Mouse (Mus musculus) forebrain, postnatal 0 days (tissue): Measurements from ENCODE around the gene S100a5. TPM values are rescaled to one million over a fixed set of nuclear protein-coding genes. Genes with fewer than 3 reads are reported as not detected.

Experiments
- ATAC-seq: fragments of 200-750 bp; cut with Nextera tagmentation; 2 replicates; pipeline ENCODE4 v1.8.0; 2017; ENCODE audit warnings: mild to moderate bottlenecking, moderate library complexity
- DNase-seq: peaks from one replicate; pipeline ENCODE4 v3.0.0-alpha.2; 2015
- H3K27ac ChIP-seq: fragments of 300-500 bp; sonication (generic); 2 replicates; pipeline ENCODE4 v1.5.1; 2014; ENCODE audit warnings: low read depth, mild to moderate bottlenecking, antibody characterized with exemption, low read length, moderate library complexity, mixed read lengths
- H3K27me3 ChIP-seq: fragments of 300-500 bp; sonication (generic); 2 replicates; pipeline ENCODE4 v1.6.1; 2014; ENCODE audit warnings: mild to moderate bottlenecking, low read length, mixed read lengths; ENCODE audit not compliant: insufficient read depth
- H3K36me3 ChIP-seq: fragments of 300-500 bp; sonication (generic); 2 replicates; pipeline ENCODE4 v1.6.1; 2014; ENCODE audit warnings: mild to moderate bottlenecking, moderate library complexity; ENCODE audit not compliant: insufficient read depth
- H3K4me1 ChIP-seq: fragments of 300-500 bp; sonication (generic); 2 replicates; pipeline ENCODE4 v1.6.1; 2014; ENCODE audit warnings: antibody characterized with exemption; ENCODE audit not compliant: insufficient read depth
- H3K4me2 ChIP-seq: fragments of 300-500 bp; sonication (generic); 2 replicates; pipeline ENCODE4 v1.6.1; 2014; ENCODE audit warnings: low read depth, mild to moderate bottlenecking, moderate library complexity
- H3K4me3 ChIP-seq: fragments of 300-500 bp; sonication (generic); 2 replicates; pipeline ENCODE4 v1.5.1; 2014; ENCODE audit warnings: low read depth, low read length, mixed read lengths
- H3K9ac ChIP-seq: fragments of 300-500 bp; sonication (generic); 2 replicates; pipeline ENCODE4 v1.6.1; 2014; ENCODE audit warnings: mild to moderate bottlenecking
- H3K9me3 ChIP-seq: fragments of 300-500 bp; sonication (generic); 2 replicates; pipeline ENCODE4 v1.6.1; 2016; ENCODE audit warnings: low read length
- CTCF ChIP-seq: sonication (generic); IDR thresholded peaks from 2 replicates; pipeline ENCODE4 v1.5.1; 2016; ENCODE audit warnings: antibody characterized with exemption, control low read depth, low read depth
- WGBS: fragments of 180-500 bp; shearing (Covaris S2); extraction: QIAGEN DNeasy Blood & Tissue Kit; methylation state at CpG from one replicate; pipeline ENCODE4 v1.1.7; 2014; 5-methylcytosine and 5-hydroxymethylcytosine counted together
- polyA plus RNA-seq: library from polyadenylated mRNA; unstranded; fragments of >200 nt; fragmentation: Nextera tagmentation; extraction: Ambion mirVana; gene quantifications from 2 replicates; pipeline ENCODE4 v1.2.1, GENCODE M21; 2015
- total RNA-seq: library from RNA; depleted of rRNA; stranded (reverse); fragments of >200 nt; gene quantifications from 2 replicates; pipeline ENCODE4 v1.2.3, GENCODE M21; 2014

The S100a5 gene
- total and polyA plus RNA-seq, 2 experiments from 2014 or later: not detected

DNA sequence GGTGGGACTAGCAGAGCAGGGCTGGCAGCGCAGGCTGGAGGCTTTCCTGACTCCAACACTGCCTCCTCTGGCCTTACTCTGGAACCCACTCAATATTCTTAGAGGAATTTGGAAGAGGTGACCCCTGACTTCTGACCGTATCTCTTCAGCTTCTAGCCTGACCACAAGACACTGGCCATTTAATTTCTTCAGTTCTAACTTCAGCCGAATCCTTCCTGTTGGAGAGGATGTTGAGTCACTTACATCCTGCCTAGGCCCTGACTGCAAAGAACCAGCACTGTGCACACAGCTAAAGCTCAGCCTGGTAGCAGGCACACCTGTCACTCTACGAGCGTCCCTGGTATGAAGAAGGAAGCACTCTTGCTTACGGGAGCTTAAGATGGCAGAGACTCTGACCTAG, 18.9 kb upstream of the S100a5 start:
- ATAC-seq (no peak), DNase-seq (no peak)
- H3K9me3 ChIP-seq: no peaks in the 10 kb centered on the region
- no peak overlapping the region for H3K9ac ChIP-seq
- no peak overlapping the region for H3K4me2 ChIP-seq
- no peak overlapping the region for H3K27ac ChIP-seq
- H3K36me3 ChIP-seq: no peaks in the 10 kb centered on the region
- no peaks in the 10 kb centered on the region for H3K27me3 ChIP-seq
- no peak overlapping the region for H3K4me3 ChIP-seq
- WGBS: 87% methylated on average over 6 of the region's 6 CpGs
- H3K4me1 ChIP-seq: no peaks in the 10 kb centered on the region
- TF ChIP-seq CTCF: no peak

DNA sequence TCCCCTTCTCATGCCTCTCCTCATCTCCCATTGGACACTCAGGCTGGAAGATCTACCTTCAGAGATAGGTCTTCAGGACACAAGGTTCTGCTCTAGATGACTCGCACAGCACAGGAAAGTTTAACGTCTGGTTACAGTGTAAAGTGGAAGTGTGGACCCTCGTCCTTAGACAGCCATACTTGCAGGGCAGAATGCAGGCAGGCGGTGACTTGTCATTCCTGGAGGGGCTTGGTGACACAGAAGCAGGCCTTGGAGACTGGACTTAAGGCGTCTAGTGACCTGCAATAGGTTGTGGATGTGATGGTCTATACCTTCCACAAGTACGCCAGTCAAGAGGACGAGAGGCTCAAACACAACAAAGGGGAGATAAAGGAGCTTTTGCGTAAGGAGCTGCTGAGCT, 18.4 kb upstream of the S100a5 start, which contains the start of gene S100a2:
Gene S100a2, plus strand, starts transcription at position 301 of the 400 bp plus-strand sequence.
- no peak for ATAC-seq
- no peak for TF ChIP-seq CTCF

DNA sequence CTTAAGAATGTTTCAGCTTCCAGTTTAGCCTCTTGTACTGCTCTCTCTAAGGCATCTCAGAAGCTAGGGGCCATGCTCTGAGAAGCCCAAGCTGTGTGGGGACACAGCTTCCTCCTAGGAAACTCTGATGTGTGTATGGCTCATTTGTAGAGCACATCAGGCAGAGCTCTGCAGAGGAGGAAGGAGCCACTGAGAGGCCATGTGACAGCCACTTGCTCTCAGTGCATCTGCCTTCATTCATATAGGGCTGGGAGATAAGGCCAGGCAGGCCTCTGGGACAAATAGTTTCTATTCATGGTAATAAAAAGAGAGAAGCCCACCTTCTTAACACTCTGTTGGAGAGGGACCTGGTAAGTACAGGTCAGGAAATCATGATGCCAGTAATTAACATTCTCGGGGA, 13.9 kb upstream of the S100a5 start:
- Histone ChIP-seq H3K27ac (no peak overlapping the region), H3K9ac (no peak overlapping the region), H3K27me3 (no peaks in the 10 kb centered on the region), H3K4me1 (no peaks in the 10 kb centered on the region), H3K9me3 (no peaks in the 10 kb centered on the region), H3K4me3 (no peak overlapping the region), H3K36me3 (no peaks in the 10 kb centered on the region), H3K4me2 (no peak overlapping the region)
- no peak for DNase-seq
- ATAC-seq: no peak
- 85% methylated on average over 1 of the region's 1 CpGs for WGBS
- no peak for TF ChIP-seq CTCF

More for the DNA sequence above, 18.4 kb upstream of the S100a5 start, which contains the start of gene S100a2:
- Histone ChIP-seq H3K27me3 (no peaks in the 10 kb centered on the region), H3K9ac (no peak within 1 kb of the TSS), H3K27ac (no peak within 1 kb of the TSS), H3K36me3 (no peaks in the 10 kb centered on the region), H3K4me1 (no peaks in the 10 kb centered on the region), H3K4me3 (no peak within 1 kb of the TSS), H3K9me3 (no peaks in the 10 kb centered on the region), H3K4me2 (no peak within 1 kb of the TSS)
- WGBS: 76% methylated on average over 8 of the region's 8 CpGs
- DNase-seq: no peak

DNA sequence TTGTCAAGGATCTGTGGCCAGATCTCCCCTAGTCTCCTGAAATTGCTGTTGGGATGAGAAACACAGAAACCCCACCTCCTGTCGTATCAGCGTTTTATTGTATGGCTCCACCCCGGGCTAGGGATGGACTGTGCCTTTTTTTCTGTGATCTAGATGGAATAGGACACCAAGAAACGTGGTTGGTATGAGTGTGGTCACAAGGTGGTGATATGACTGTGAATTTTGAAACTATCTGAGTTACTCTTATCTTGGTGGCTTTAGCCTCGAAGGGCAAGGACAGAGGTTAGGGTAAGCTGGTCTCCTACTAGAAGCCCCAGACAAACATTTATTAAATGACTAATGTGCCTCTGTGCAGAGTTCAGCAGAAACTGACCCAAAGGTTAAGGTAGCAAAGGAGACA, 12.8 kb upstream of the S100a5 start:
- TF ChIP-seq CTCF: no peak
- H3K4me3 ChIP-seq: no peak overlapping the region
- WGBS: 75% methylated on average over 5 of the region's 5 CpGs
- ATAC-seq: no peak
- H3K9me3 ChIP-seq: no peaks in the 10 kb centered on the region
- H3K27me3 ChIP-seq: no peaks in the 10 kb centered on the region
- DNase-seq: no peak
- no peak overlapping the region for H3K27ac ChIP-seq
- H3K36me3 ChIP-seq: no peaks in the 10 kb centered on the region
- no peak overlapping the region for H3K4me2 ChIP-seq
- no peaks in the 10 kb centered on the region for H3K4me1 ChIP-seq
- H3K9ac ChIP-seq: no peak overlapping the region

DNA sequence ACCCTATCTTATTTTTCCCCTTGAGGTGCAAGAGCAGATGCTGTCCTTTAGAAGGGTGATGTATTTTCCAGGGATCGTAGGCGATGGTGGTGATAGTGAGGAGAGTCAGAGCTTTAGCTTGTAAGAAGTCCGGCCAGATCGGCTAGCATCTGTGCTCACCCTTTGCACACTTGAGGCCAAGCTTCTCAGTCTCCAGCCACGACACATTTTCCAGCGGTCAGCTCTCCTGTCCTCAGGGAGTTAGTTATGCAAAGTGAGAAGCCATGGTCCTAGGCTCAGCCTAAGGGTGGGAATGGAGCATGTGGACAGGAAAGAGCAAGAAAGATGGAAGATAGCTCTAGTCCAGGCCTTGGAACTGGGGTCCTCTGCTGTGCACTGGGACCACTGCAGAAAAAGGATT, 11.5 kb upstream of the S100a5 start:
- Histone ChIP-seq H3K27me3 (no peaks in the 10 kb centered on the region), H3K4me2 (no peak overlapping the region), H3K27ac (no peak overlapping the region), H3K4me3 (no peak overlapping the region), H3K9me3 (no peaks in the 10 kb centered on the region), H3K4me1 (no peaks in the 10 kb centered on the region), H3K9ac (no peak overlapping the region), H3K36me3 (no peaks in the 10 kb centered on the region)
- DNase-seq (no peak), ATAC-seq (no peak)
- no peak for TF ChIP-seq CTCF
- 93% methylated on average over 6 of the region's 6 CpGs for WGBS

DNA sequence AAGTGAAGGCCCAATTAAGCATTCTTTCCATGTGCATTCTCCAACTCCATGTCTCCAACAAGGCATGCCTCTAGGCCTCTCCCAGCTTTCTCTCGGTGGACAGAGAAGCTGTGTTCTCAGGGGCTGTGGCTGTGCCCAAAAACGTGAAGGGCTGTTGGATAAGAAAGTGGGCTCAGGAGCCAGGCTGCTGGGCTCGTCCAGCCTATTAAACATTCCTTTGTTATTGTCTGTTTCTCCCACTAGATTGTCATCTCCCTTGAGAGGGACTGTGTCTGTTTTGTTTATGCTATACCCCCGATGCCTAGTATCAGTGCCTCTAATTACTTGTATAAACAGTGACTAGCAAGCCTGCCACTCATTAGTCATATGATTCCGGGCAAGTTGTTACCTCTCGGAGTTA, 10.6 kb upstream of the S100a5 start:
- H3K9ac ChIP-seq: no peak overlapping the region
- DNase-seq: no peak
- H3K4me2 ChIP-seq: no peak overlapping the region
- H3K4me1 ChIP-seq: no peaks in the 10 kb centered on the region
- no peak overlapping the region for H3K27ac ChIP-seq
- no peak for ATAC-seq
- no peaks in the 10 kb centered on the region for H3K36me3 ChIP-seq
- H3K4me3 ChIP-seq: no peak overlapping the region
- no peaks in the 10 kb centered on the region for H3K27me3 ChIP-seq
- 37% methylated on average over 6 of the region's 6 CpGs for WGBS
- no peak for TF ChIP-seq CTCF
- no peaks in the 10 kb centered on the region for H3K9me3 ChIP-seq

DNA sequence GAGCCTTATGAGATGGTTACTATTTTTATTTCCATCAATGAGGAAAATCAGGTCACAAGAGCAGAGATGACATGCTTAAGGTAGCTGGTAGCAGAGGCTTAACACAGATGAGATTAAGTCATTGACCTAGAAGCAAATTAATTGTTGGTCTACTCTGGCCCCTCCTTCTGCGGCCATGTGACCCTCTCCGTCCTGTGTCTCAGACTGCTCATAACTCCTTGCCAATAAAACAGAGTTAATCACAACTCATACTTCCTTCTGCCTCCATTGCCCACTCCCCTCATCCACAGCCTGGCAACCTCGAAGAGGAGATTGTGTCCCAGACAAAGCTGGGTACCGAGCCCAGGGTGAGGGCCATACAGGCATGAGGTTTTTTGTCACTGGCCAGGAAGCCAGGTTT, 10.1 kb upstream of the S100a5 start:
- WGBS: 80% methylated on average over 4 of the region's 4 CpGs
- no peaks in the 10 kb centered on the region for H3K4me1 ChIP-seq
- no peak overlapping the region for H3K4me3 ChIP-seq
- H3K9me3 ChIP-seq: no peaks in the 10 kb centered on the region
- DNase-seq (no peak), ATAC-seq (no peak)
- TF ChIP-seq CTCF: no peak
- no peak overlapping the region for H3K4me2 ChIP-seq
- no peaks in the 10 kb centered on the region for H3K27me3 ChIP-seq
- no peak overlapping the region for H3K9ac ChIP-seq
- no peaks in the 10 kb centered on the region for H3K36me3 ChIP-seq
- H3K27ac ChIP-seq: no peak overlapping the region

DNA sequence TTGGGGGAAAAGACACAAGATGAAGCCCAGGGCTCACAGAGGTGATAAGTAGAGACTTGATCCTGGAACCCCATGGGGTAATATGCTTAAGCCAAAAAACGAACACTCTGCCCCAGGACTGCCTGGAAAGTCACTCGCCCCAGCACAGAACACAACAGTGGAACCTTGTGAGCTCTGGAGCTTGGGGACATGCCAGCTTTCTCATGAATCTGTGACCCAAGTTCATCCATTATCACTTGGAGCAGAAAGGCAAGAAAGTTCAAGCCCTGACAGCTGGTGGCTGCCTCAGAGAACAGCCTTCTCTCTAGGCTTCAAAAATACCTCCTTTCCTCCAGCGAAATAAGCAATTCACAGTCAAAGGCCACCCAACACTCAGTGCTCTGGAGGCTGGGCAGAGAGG, 8.9 kb upstream of the S100a5 start:
- DNase-seq (no peak), ATAC-seq (no peak)
- no peak overlapping the region for H3K4me3 ChIP-seq
- no peak overlapping the region for H3K9ac ChIP-seq
- WGBS: 79% methylated on average over 3 of the region's 3 CpGs
- H3K36me3 ChIP-seq: no peaks in the 10 kb centered on the region
- H3K27me3 ChIP-seq: no peaks in the 10 kb centered on the region
- TF ChIP-seq CTCF: no peak
- H3K27ac ChIP-seq: no peak overlapping the region
- H3K9me3 ChIP-seq: no peaks in the 10 kb centered on the region
- 0 out of 2 replicates have a peak, but pooled peaks cover 1% of the 10 kb centered on the region for H3K4me1 ChIP-seq
- H3K4me2 ChIP-seq: no peak overlapping the region
